Mouse (Mus musculus) c-Kit-positive CD71-negative TER-119-negative erythroid progenitor cells, embryonic 14.5 days (primary cell): ENCODE data around the gene Dppa1.
"Not testable (repeated sequence)": the region's sequence is repeated elsewhere in the genome, so short reads cannot be mapped to it uniquely, and the experiment has no call there.

ENCODE experiments used
- DNase-seq: peaks from one replicate; pipeline ENCODE4 v3.0.0-alpha.2; 2013; ENCODE audit warnings: low read depth

Dppa1 gene

GRCm38 (mm10) chr11:46629211-46629795 is at the start of gene Dppa1:
Gene Dppa1, minus strand, starts transcription at chr11:46629261.
- DNase-seq = no peak

- no peak for DNase-seq
These were observed 38.9 kb upstream of the Dppa1 start for GRCm38 (mm10) chr11:46667938-46668337.

GRCm38 (mm10) chr11:46667105-46667504 is 38.0 kb upstream of the Dppa1 start:
- no peak for DNase-seq

GRCm38 (mm10) chr11:46665599-46666522 is 36.8 kb upstream of the Dppa1 start:
- DNase-seq = no peak

DNA sequence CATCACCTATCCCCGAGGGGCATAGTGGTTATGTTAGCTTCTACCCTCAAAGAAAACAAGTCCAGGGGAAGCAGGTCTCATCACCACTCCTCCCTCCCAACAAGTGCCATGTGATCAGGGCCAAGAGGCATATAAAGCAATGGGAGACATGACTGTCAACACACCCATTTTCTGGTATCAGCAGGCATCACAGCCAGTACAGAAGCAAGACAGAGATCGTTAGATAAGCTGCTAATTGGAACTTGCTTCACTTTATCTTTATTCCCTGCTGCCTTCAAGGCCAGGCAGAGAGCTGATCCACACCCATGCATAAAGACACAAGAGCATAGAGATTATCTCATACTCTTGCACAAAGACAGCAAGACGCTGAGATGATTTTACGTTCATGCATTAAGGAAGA is 34.2 kb upstream of the Dppa1 start:
- no peak for DNase-seq

DNA sequence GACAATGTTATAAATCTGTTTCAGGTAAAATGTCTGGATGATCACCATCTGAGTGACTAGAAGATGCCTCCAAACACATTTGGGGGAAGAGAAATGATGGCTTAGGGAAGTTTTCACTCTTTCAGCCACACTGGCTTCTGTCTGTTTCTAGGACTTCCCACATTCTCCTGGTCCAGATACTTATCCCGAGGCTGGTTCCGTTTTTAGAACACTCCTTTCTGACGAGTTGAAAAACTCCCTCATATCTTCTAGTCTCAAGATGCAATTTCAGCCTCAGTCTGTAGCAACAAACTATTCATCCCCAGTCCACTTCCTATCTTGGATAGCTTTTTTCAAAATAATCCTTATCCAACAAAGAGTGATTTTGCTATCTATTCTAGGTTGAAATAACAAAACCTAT is 23.4 kb upstream of the Dppa1 start:
- DNase-seq = no peak

DNA sequence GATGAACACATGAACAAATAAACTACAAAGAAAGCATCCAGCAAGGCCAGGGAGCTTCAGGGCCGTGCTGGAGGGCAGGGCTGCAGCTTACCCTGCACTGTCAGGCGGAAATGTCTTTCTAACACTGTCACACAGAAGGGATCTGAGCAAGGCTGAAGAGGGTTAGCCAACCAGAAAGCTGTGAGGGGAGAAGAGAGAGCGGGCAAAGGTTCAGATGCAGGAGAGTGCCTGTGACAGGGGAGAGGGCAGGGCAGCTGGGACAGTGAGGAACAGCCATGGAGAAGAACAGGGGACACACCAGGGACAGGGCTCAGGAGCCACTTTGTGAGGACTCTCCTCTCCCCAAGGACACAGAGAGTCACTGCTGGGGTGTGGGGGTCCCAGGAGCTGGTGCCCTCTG is 20.6 kb upstream of the Dppa1 start:
- DNase-seq = not testable (repeated sequence)

DNA sequence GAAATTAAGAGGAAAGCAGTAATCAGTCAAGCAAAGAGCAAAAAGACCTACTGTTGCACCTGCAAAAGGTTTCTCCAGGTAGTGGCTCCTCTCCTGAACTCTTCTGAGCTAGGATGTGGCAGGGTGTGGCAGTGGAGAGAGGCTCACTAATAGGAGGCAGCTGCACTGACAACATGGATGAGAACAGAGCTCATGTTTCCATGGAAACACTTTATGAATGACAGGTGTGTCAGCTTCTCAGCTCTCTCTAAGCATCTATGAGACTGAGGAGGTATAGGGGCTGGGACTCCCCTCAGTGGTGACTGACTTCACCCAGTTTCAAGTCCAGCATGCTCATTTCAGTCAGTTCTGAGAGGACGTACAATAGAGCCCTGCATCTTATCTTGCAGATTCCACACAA is 15.8 kb upstream of the Dppa1 start:
- DNase-seq = no peak

- DNase-seq = no peak
These were observed 7.5 kb upstream of the Dppa1 start for GRCm38 (mm10) chr11:46636568-46636967.

DNA sequence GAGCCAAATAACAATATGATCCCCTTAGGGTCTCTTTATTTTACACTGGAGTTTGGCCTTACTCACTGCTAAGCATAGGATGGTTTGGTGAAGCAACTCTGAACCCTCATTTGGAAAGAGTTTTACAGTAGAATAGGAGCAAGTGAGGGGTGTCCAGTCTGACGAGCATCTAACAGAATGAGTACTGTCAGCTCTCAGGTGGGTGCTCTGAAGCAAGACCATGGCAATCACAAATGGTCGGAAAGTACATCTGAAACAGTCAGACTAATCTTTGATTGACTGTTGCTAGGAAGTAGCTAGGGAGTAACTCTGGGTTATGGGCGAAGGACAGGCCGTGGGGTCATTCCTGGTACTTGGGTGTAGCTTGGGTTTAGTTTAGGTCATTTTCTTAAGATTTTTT is 6.5 kb upstream of the Dppa1 start:
- not testable (repeated sequence) for DNase-seq

GRCm38 (mm10) chr11:46631635-46632034 is 2.6 kb upstream of the Dppa1 start:
- peak; percentile 10 for DNase-seq

- DNase-seq = no peak
These were observed 8.5 kb downstream of the Dppa1 start for GRCm38 (mm10) chr11:46620414-46621168.

- no peak for DNase-seq
These were observed 9.1 kb downstream of the Dppa1 start for GRCm38 (mm10) chr11:46619929-46620328.

DNA sequence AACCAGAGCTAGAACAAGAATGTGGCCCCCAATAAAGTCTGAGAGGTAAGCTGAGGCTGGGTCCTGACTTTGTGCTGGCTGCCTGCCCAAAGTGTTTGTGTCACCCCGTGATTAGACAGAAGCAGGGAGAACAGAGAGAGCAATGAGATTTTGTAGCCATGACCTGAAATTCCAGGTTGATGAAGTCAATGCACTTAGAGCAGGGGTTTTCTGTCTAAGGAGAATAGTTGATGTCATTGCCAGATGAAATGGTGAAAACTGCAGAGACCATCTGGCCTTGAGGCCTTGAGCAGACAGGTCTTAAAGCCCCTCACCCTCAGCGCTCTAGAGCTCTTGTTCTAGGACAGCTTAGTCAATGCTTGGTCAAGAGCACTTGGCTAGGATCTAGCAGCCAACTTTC is 36.6 kb downstream of the Dppa1 start:
- DNase-seq = no peak

- no peak for DNase-seq
These were observed 46.3 kb downstream of the Dppa1 start for GRCm38 (mm10) chr11:46582741-46583140.

GRCm38 (mm10) chr11:46580428-46580827 is 48.6 kb downstream of the Dppa1 start:
- DNase-seq = no peak

DNA sequence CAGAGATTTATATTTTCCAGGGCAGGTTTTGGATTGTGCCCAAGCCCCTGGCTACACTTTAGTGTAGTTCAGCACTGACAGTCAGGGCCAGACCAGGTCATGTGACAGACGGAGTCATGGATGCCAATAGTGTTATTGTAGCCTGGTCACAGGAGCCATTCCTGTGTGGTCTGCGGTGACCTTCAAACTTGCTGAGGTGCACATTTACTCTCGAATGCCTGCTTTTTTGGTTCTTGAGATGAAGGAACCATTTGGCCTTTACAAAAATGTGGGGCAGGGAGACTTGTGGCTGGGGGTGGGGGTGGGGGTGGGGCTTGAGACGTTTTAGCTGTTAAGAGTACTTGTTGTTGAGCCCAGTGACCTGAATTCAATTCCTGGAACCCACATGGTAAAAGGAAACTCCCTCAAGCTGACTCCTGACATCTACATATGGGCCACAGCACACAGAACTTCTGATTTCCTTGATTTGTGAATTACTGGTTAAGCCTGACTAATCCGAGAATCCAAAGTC is 50.2 kb downstream of the Dppa1 start:
- no peak for DNase-seq

GRCm38 (mm10) chr11:46571327-46571726 is 57.7 kb downstream of the Dppa1 start, which contains the start of gene BC053393:
Gene BC053393, plus strand, starts transcription at chr11:46571536.
- no peak for DNase-seq

DNA sequence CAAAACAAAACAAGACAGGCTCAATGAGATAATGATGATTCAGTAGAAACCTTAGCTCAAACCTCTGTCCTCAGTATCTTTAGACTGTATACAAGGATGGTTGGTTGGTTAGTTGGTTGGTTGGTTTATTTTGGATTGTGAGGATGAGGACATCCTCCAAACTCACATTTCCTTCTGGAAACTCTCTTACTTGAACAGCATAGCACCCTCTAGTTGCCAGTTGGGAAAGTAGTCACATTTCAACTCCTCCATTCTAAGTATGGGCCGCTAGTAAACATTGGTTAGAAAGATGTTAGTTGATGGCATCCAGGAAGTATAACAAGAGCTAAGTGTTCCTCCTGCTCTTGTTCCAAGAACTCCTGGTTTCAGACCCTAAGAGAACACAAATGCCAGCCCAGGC is 60.0 kb downstream of the Dppa1 start:
- no peak for DNase-seq

DNA sequence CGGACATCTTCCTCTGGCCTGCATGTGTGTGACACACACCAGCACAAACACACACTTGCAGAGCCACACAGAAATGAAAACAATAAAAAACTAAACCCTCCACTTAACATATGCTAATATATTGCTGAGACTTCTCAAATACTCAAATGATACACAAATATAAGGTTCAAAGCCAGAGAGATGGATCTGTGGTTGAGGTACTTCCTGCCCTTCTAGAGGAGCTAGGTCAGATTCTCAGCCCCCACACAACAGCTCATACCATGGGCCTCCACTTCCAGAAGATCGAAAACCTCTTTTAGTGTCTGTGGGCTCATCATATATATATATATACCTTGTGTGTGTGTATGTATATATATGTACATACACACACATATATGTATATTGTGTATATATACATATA is 63.1 kb downstream of the Dppa1 start:
- DNase-seq = no peak

DNA sequence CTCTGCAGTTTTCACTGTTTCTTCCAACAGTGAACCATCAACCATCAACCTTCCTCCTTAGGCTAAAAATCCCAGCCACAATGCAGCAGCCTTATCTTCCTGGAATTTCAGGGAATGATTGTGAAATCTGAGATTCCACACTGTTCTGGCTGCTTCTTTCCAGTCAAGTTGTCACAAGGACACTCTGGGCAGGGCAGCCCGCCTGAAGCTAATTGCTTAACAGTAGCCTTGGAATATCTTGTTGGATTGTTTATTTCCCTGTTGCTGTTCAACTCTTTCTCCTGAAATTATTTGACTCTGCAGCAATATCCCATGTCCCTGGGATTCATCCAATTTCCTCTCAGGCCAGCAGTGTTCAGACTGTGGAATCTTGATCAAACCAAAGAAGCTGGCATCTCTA is 64.4 kb downstream of the Dppa1 start:
- no peak for DNase-seq

GRCm38 (mm10) chr11:46561096-46561495 is 68.0 kb downstream of the Dppa1 start:
- DNase-seq = no peak
